Mouse (Mus musculus) midbrain, embryonic 14.5 days (tissue): Measurements from ENCODE around the gene Fam169b. TPM values are rescaled to one million over a fixed set of nuclear protein-coding genes. Genes with fewer than 3 reads are reported as not detected.
"Not testable (repeated sequence)": the region's sequence is repeated elsewhere in the genome, so short reads cannot be mapped to it uniquely, and the experiment has no call there.

Experiments used
- ATAC-seq: fragments of 200-750 bp; cut with Nextera tagmentation; 2 replicates; pipeline ENCODE4 v1.8.0; 2017; ENCODE audit warnings: moderate number of reproducible peaks, moderate library complexity; ENCODE audit not compliant: low FRiP score, low TSS enrichment
- DNase-seq: peaks from one replicate; pipeline ENCODE4 v3.0.0-alpha.2; 2015
- H3K27ac ChIP-seq: fragments of 300-500 bp; sonication (generic); replicated peaks from 2 replicates; pipeline ENCODE4 v1.5.1; 2014; ENCODE audit warnings: mild to moderate bottlenecking, low read depth, low read length, moderate library complexity
- H3K27me3 ChIP-seq: fragments of 300-500 bp; sonication (generic); 2 replicates; pipeline ENCODE4 v1.6.1; 2014; ENCODE audit warnings: low read length, control low read depth, mixed read lengths; ENCODE audit not compliant: control insufficient read depth, insufficient read depth
- H3K36me3 ChIP-seq: fragments of 300-500 bp; sonication (generic); 2 replicates; pipeline ENCODE4 v1.6.1; 2014; ENCODE audit warnings: low read length, control low read depth; ENCODE audit not compliant: control insufficient read depth, insufficient read depth
- H3K4me1 ChIP-seq: fragments of 300-500 bp; sonication (generic); 2 replicates; pipeline ENCODE4 v1.6.1; 2014; ENCODE audit warnings: mild to moderate bottlenecking, antibody characterized with exemption, low read length, control low read depth; ENCODE audit not compliant: control insufficient read depth, insufficient read depth
- H3K4me2 ChIP-seq: fragments of 300-500 bp; sonication (generic); 2 replicates; pipeline ENCODE4 v1.6.1; 2014; ENCODE audit warnings: mild to moderate bottlenecking, low read length, moderate library complexity
- H3K4me3 ChIP-seq: fragments of 300-500 bp; sonication (generic); replicated peaks from 2 replicates; pipeline ENCODE4 v1.5.1; 2014; ENCODE audit warnings: low read depth, low read length
- H3K9ac ChIP-seq: fragments of 300-500 bp; sonication (generic); replicated peaks from 2 replicates; pipeline ENCODE4 v1.6.1; 2014; ENCODE audit warnings: mild to moderate bottlenecking, low read length, moderate library complexity
- H3K9me3 ChIP-seq: fragments of 300-500 bp; sonication (generic); 2 replicates; pipeline ENCODE4 v1.6.1; 2016; ENCODE audit warnings: low read length, control low read depth, mixed read lengths; ENCODE audit not compliant: control insufficient read depth
- WGBS: fragments of 180-500 bp; shearing (Covaris S2); extraction: QIAGEN DNeasy Blood & Tissue Kit; methylation state at CpG from one replicate; pipeline ENCODE4 v1.1.7; 2014; 5-methylcytosine and 5-hydroxymethylcytosine counted together
- polyA plus RNA-seq: library from polyadenylated mRNA; unstranded; fragments of >200 nt; fragmentation: Nextera tagmentation; extraction: Ambion mirVana; gene quantifications from 2 replicates; pipeline ENCODE4 v1.2.1, GENCODE M21; 2014

Gene Fam169b
- polyA plus RNA-seq, 1 experiment from 2014 or later = 0.08 TPM

GRCm38 (mm10) chr7:68285851-68286298, 12.2 kb downstream of the Fam169b start:
- DNase-seq (no peak), ATAC-seq (no peak)
- H3K4me2 ChIP-seq = no peak overlapping the region
- H3K27me3 ChIP-seq = no peaks in the 10 kb centered on the region
- no peaks in the 10 kb centered on the region for H3K36me3 ChIP-seq
- no peaks in the 10 kb centered on the region for H3K9me3 ChIP-seq
- H3K4me1 ChIP-seq = no peaks in the 10 kb centered on the region
- WGBS = 92% methylated on average over 8 of the region's 8 CpGs
- H3K27ac ChIP-seq = no peak overlapping the region
- no peak overlapping the region for H3K4me3 ChIP-seq
- no peak overlapping the region for H3K9ac ChIP-seq

- ATAC-seq = no peak
- no peaks in the 10 kb centered on the region for H3K27me3 ChIP-seq
- H3K9ac ChIP-seq = no peak overlapping the region
- no peak overlapping the region for H3K4me3 ChIP-seq
- no peaks in the 10 kb centered on the region for H3K4me1 ChIP-seq
- H3K9me3 ChIP-seq = no peaks in the 10 kb centered on the region
- DNase-seq = no peak
- WGBS = 94% methylated on average over 24 of the region's 24 CpGs
- H3K36me3 ChIP-seq = no peaks in the 10 kb centered on the region
- no peak overlapping the region for H3K27ac ChIP-seq
- H3K4me2 ChIP-seq = no peak overlapping the region
Measured at GRCm38 (mm10) chr7:68286526-68287481, 13.2 kb downstream of the Fam169b start.

GRCm38 (mm10) chr7:68287582-68287981, 13.9 kb downstream of the Fam169b start:
- no peak overlapping the region for H3K27ac ChIP-seq
- DNase-seq (no peak), ATAC-seq (no peak)
- no peaks in the 10 kb centered on the region for H3K36me3 ChIP-seq
- no peak overlapping the region for H3K4me2 ChIP-seq
- no peaks in the 10 kb centered on the region for H3K27me3 ChIP-seq
- H3K4me3 ChIP-seq = no peak overlapping the region
- no peaks in the 10 kb centered on the region for H3K4me1 ChIP-seq
- no peak overlapping the region for H3K9ac ChIP-seq
- H3K9me3 ChIP-seq = no peaks in the 10 kb centered on the region
- WGBS = 84% methylated on average over 2 of the region's 2 CpGs

GRCm38 (mm10) chr7:68288000-68288399, 14.4 kb downstream of the Fam169b start:
- not testable (repeated sequence) for DNase-seq, ATAC-seq, H3K4me3 ChIP-seq, H3K9ac ChIP-seq, H3K27me3 ChIP-seq, H3K36me3 ChIP-seq, H3K27ac ChIP-seq, H3K4me1 ChIP-seq, H3K9me3 ChIP-seq, H3K4me2 ChIP-seq
- WGBS = 93% methylated on average over 4 of the region's 4 CpGs

- Histone ChIP-seq H3K27me3 (no peaks in the 10 kb centered on the region), H3K4me1 (no peaks in the 10 kb centered on the region), H3K36me3 (no peaks in the 10 kb centered on the region), H3K4me2 (no peak overlapping the region), H3K27ac (no peak overlapping the region), H3K4me3 (no peak overlapping the region), H3K9me3 (no peaks in the 10 kb centered on the region), H3K9ac (no peak overlapping the region)
- DNase-seq (no peak), ATAC-seq (no peak)
- 90% methylated on average over 8 of the region's 8 CpGs for WGBS
Measured at GRCm38 (mm10) chr7:68289081-68289480, 15.4 kb downstream of the Fam169b start.

GRCm38 (mm10) chr7:68291603-68292002, 18.0 kb downstream of the Fam169b start:
- 68% methylated on average over 1 of the region's 1 CpGs for WGBS
- no peak overlapping the region for H3K9ac ChIP-seq
- no peaks in the 10 kb centered on the region for H3K4me1 ChIP-seq
- H3K4me2 ChIP-seq = no peak overlapping the region
- H3K27ac ChIP-seq = no peak overlapping the region
- no peaks in the 10 kb centered on the region for H3K36me3 ChIP-seq
- DNase-seq = no peak
- ATAC-seq = no peak
- H3K4me3 ChIP-seq = no peak overlapping the region
- no peaks in the 10 kb centered on the region for H3K27me3 ChIP-seq
- H3K9me3 ChIP-seq = no peaks in the 10 kb centered on the region

GRCm38 (mm10) chr7:68293997-68294789, 20.6 kb downstream of the Fam169b start:
- no peaks in the 10 kb centered on the region for H3K27me3 ChIP-seq
- H3K9me3 ChIP-seq = no peaks in the 10 kb centered on the region
- H3K4me3 ChIP-seq = no peak overlapping the region
- H3K27ac ChIP-seq = no peak overlapping the region
- H3K36me3 ChIP-seq = no peaks in the 10 kb centered on the region
- DNase-seq = no peak
- no peak overlapping the region for H3K4me2 ChIP-seq
- ATAC-seq = no peak
- 73% methylated on average over 16 of the region's 16 CpGs for WGBS
- H3K9ac ChIP-seq = no peak overlapping the region
- no peaks in the 10 kb centered on the region for H3K4me1 ChIP-seq

GRCm38 (mm10) chr7:68296487-68296886, 22.8 kb downstream of the Fam169b start:
- Histone ChIP-seq H3K27ac (no peak overlapping the region), H3K4me1 (no peaks in the 10 kb centered on the region), H3K9me3 (no peaks in the 10 kb centered on the region), H3K4me3 (no peak overlapping the region), H3K27me3 (no peaks in the 10 kb centered on the region), H3K36me3 (no peaks in the 10 kb centered on the region), H3K4me2 (no peak overlapping the region), H3K9ac (no peak overlapping the region)
- ATAC-seq (no peak), DNase-seq (no peak)
- 91% methylated on average over 5 of the region's 5 CpGs for WGBS
